Mouse (Mus musculus): ENCODE data around the gene Rpl21. TPM values are rescaled to one million over a fixed set of nuclear protein-coding genes. Genes with fewer than 3 reads are reported as not detected.
A peak's percentile ranks its signal among the peaks of the same experiment; 100 is the strongest.
"Not testable (repeated sequence)": the region's sequence is repeated elsewhere in the genome, so short reads cannot be mapped to it uniquely, and the experiment has no call there.

Gene Rpl21
- polyA plus RNA-seq, 1 experiment from 2014 or later: 585 TPM

GRCm38 (mm10) chr5:146858772-146859171, 26.1 kb downstream of the Rpl21 start:
- Histone ChIP-seq H3K4me3 (replicated peaks) (no peak overlapping the region), H3K9ac (no peak overlapping the region), H3K27ac (no peak overlapping the region), H3K27me3 (replicated peaks) (no peaks in the 10 kb centered on the region), H3K9me3 (no peaks in the 10 kb centered on the region), H3K4me2 (replicated peaks) (no peak overlapping the region), H3K4me1 (replicated peaks) (no peaks in the 10 kb centered on the region), H3K36me3 (no peaks in the 10 kb centered on the region)
- no peak for ATAC-seq
- 91% methylated on average over 9 of the region's 9 CpGs for WGBS

DNA sequence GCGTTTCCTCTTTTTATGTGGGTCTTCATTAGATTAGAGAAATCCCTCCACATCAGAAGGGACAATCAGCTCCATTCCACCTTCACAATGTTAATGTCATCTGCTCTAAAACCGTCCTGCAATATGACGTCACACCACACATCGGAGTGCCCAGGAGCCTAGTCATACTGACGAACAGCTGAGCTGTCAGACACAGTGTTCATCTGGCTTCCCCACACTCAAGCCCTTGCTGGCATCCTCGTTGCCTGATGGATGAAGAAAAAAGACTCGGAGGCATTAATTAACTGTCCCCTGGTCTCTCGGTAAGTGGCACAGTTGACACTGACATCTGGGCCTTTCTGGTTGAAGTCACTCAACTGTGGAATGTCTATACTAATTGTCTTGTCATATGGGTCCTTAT, 26.6 kb downstream of the Rpl21 start:
- Histone ChIP-seq H3K9me3 (no peaks in the 10 kb centered on the region), H3K9ac (no peak overlapping the region), H3K27ac (no peak overlapping the region), H3K4me1 (replicated peaks) (no peaks in the 10 kb centered on the region), H3K4me3 (replicated peaks) (no peak overlapping the region), H3K36me3 (no peaks in the 10 kb centered on the region), H3K4me2 (replicated peaks) (no peak overlapping the region), H3K27me3 (replicated peaks) (no peaks in the 10 kb centered on the region)
- ATAC-seq: no peak
- 86% methylated on average over 8 of the region's 8 CpGs for WGBS

GRCm38 (mm10) chr5:146860222-146860998, 27.7 kb downstream of the Rpl21 start:
- Histone ChIP-seq H3K27ac (no peak overlapping the region), H3K4me3 (replicated peaks) (no peak overlapping the region), H3K9ac (no peak overlapping the region), H3K36me3 (no peaks in the 10 kb centered on the region), H3K4me2 (replicated peaks) (no peak overlapping the region), H3K9me3 (no peaks in the 10 kb centered on the region), H3K27me3 (replicated peaks) (no peaks in the 10 kb centered on the region), H3K4me1 (replicated peaks) (no peaks in the 10 kb centered on the region)
- WGBS: 69% methylated on average over 18 of the region's 18 CpGs
- ATAC-seq: no peak

DNA sequence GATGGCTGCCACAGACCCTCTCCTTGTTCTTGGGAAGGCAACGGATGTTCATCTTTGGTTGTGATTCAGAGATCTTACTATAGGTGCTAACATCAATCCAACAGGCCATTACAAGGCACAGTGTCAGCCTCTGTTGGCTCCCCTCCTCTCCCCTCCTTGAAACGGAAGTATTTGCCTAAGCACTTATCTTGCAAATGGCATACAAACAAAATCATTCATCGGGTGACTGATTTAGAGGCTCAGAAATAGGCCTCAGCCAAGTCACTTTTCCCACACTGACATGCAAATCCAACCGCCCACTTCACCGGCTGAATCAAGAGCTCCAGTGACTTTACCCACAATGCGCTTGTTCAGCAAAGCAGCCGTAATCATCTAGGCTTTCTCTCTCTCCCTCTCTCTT, 28.9 kb downstream of the Rpl21 start:
- no peak overlapping the region for H3K4me2 ChIP-seq (replicated peaks)
- H3K4me3 ChIP-seq (replicated peaks): no peak overlapping the region
- H3K36me3 ChIP-seq: no peaks in the 10 kb centered on the region
- no peak overlapping the region for H3K27ac ChIP-seq
- no peak for ATAC-seq
- H3K27me3 ChIP-seq (replicated peaks): no peaks in the 10 kb centered on the region
- no peak overlapping the region for H3K9ac ChIP-seq
- no peaks in the 10 kb centered on the region for H3K9me3 ChIP-seq
- no peaks in the 10 kb centered on the region for H3K4me1 ChIP-seq (replicated peaks)
- 37% methylated on average over 7 of the region's 7 CpGs for WGBS

- WGBS: 40% methylated on average over 4 of the region's 4 CpGs
- no peaks in the 10 kb centered on the region for H3K36me3 ChIP-seq
- H3K9ac ChIP-seq: no peak overlapping the region
- ATAC-seq: no peak
- H3K9me3 ChIP-seq: no peaks in the 10 kb centered on the region
- H3K27me3 ChIP-seq (replicated peaks): no peaks in the 10 kb centered on the region
- H3K4me1 ChIP-seq (replicated peaks): peaks cover 10% of the 10 kb centered on the region; the same call in 1 of the 2 replicates
- H3K27ac ChIP-seq: no peak overlapping the region
- no peak overlapping the region for H3K4me2 ChIP-seq (replicated peaks)
- no peak overlapping the region for H3K4me3 ChIP-seq (replicated peaks)
These were observed 32.8 kb downstream of the Rpl21 start for GRCm38 (mm10) chr5:146865511-146865910.

DNA sequence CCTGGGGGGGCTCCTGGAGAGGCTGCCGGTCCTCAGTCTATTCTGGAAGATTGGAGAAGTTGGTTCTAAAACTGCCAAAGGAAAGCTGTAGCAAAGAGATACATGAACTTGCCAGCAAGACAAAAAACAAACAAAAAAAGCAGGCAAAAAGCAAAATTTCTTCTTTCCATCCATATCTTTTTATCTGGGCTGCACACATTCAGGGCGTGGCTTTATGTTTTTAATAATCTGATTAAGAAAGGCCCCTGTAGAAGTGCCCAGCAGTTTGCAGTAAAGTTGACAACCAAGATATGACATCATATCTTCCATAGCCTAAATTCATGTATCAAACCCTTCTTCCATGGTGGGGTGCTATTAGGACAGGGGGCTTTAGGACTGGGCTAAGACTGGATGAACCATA, 33.6 kb downstream of the Rpl21 start:
- peaks cover 10% of the 10 kb centered on the region; the same call in 1 of the 2 replicates for H3K4me1 ChIP-seq (replicated peaks)
- no peaks in the 10 kb centered on the region for H3K27me3 ChIP-seq (replicated peaks)
- no peak overlapping the region for H3K4me2 ChIP-seq (replicated peaks)
- 83% methylated on average over 2 of the region's 2 CpGs for WGBS
- H3K4me3 ChIP-seq (replicated peaks): no peak overlapping the region
- no peak for ATAC-seq
- H3K36me3 ChIP-seq: no peaks in the 10 kb centered on the region
- no peak overlapping the region for H3K9ac ChIP-seq
- H3K27ac ChIP-seq: no peak overlapping the region
- H3K9me3 ChIP-seq: no peaks in the 10 kb centered on the region

DNA sequence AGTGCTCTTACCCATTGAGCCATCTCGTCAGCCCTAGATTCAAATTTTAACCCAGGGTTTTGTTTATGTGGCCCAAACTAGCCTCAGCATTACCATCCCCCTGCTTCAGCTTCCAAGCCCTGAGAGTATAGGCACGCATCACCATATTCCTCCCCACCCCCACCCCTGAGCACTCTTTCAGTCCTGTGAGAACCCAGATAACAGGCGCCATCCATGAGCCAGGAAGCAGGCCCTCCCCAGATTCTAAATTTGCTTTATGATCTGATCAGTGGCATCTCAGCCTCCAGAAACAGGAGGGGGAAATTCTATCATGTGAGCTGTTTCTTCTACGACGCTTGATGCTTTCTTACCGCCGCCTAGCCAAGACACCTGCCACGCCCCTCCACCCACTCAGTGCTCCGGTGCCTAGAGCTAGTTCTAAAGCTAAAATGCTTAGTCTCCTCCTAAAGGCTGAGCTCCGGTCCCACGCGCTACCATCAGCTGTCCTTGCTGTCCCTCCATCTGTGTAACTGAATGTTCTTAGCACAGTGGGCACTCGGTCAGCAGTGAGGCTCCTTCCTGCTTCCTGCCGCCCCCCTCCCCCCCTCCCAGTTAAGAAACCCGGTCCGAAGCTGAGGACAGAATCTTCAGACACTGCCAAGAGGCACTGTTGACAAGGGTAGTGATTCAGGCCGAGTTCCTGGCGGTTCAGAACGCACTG, 34.7 kb downstream of the Rpl21 start:
- H3K27ac ChIP-seq: no peak overlapping the region
- no peak overlapping the region for H3K9ac ChIP-seq

DNA sequence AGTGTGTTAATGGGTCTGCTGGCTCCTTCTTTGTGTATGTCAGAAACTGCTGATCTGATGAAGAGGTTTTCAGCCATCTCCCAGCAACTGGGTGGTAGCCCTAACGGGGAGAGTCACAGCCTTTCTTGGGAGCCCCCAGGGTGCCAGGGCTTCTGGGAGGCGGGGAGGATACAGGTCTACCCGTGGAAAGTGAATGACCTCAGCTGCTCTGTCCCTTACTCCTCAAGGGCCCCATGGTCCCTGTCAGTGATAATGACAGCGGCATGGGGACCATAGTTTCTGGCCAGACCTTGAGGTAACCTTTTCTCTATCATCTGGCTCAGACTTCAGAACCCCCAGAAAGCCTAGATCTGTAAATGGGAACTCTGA, 35.2 kb downstream of the Rpl21 start:
- Histone ChIP-seq H3K4me3 (replicated peaks) (no peak overlapping the region), H3K9me3 (no peaks in the 10 kb centered on the region)

More for the DNA sequence above, 34.7 kb downstream of the Rpl21 start:
- H3K4me1 ChIP-seq (replicated peaks): peaks cover 10% of the 10 kb centered on the region; the same call in 1 of the 2 replicates
- H3K4me2 ChIP-seq (replicated peaks): peak overlapping the region; percentile 51
- H3K4me3 ChIP-seq (replicated peaks): no peak overlapping the region; the same call in 1 of the 2 replicates
- no peaks in the 10 kb centered on the region for H3K36me3 ChIP-seq
- no peaks in the 10 kb centered on the region for H3K27me3 ChIP-seq (replicated peaks)
- peak; percentile 65 for ATAC-seq
- H3K9me3 ChIP-seq: no peaks in the 10 kb centered on the region
- WGBS: 5% methylated on average over 19 of the region's 19 CpGs

GRCm38 (mm10) chr5:146872981-146873631, 40.4 kb downstream of the Rpl21 start:
- H3K9me3 ChIP-seq: 0 out of 2 replicates have a peak, but pooled peaks cover 5% of the 10 kb centered on the region
- H3K27me3 ChIP-seq (replicated peaks): no peaks in the 10 kb centered on the region
- WGBS: 77% methylated on average over 5 of the region's 5 CpGs
- H3K27ac ChIP-seq: no peak overlapping the region
- no peak overlapping the region for H3K4me3 ChIP-seq (replicated peaks)
- H3K4me1 ChIP-seq (replicated peaks): no peaks in the 10 kb centered on the region
- no peak overlapping the region for H3K9ac ChIP-seq
- H3K4me2 ChIP-seq (replicated peaks): no peak overlapping the region
- peak; percentile 66 for ATAC-seq
- no peaks in the 10 kb centered on the region for H3K36me3 ChIP-seq

More for the DNA sequence above, 35.2 kb downstream of the Rpl21 start:
- Histone ChIP-seq H3K9ac (no peak overlapping the region), H3K27ac (no peak overlapping the region), H3K4me2 (replicated peaks) (peak overlapping the region; percentile 51), H3K4me1 (replicated peaks) (peaks cover 10% of the 10 kb centered on the region; the same call in 1 of the 2 replicates), H3K36me3 (no peaks in the 10 kb centered on the region), H3K27me3 (replicated peaks) (no peaks in the 10 kb centered on the region)
- 23% methylated on average over 4 of the region's 4 CpGs for WGBS
- no peak; the same call in none of the 2 replicates for ATAC-seq

DNA sequence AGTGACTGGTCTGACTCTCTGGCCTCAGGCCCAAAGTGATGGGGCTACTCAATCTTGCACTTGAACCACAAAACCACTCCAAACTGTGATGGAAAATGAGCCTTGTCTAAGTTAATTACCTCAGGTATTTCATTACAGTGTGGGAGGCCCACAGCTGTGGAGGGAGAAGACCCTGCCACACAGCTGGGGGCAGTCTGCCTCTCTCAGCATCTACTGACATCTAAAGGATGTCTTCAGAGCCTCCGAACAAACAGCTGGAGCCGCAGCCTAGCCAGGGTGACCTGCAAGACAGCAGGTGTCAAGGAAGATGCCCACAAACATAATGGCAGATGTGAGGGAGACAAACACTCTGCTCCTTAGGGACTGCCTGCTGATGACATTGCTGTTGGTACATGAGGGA, 43.3 kb downstream of the Rpl21 start:
- Histone ChIP-seq H3K4me3 (replicated peaks) (no peak overlapping the region), H3K4me1 (replicated peaks) (no peaks in the 10 kb centered on the region), H3K36me3 (no peaks in the 10 kb centered on the region), H3K9me3 (0 out of 2 replicates have a peak, but pooled peaks cover 5% of the 10 kb centered on the region), H3K9ac (no peak overlapping the region), H3K4me2 (replicated peaks) (no peak overlapping the region), H3K27ac (no peak overlapping the region), H3K27me3 (replicated peaks) (no peaks in the 10 kb centered on the region)
- no peak for ATAC-seq
- 73% methylated on average over 2 of the region's 2 CpGs for WGBS

DNA sequence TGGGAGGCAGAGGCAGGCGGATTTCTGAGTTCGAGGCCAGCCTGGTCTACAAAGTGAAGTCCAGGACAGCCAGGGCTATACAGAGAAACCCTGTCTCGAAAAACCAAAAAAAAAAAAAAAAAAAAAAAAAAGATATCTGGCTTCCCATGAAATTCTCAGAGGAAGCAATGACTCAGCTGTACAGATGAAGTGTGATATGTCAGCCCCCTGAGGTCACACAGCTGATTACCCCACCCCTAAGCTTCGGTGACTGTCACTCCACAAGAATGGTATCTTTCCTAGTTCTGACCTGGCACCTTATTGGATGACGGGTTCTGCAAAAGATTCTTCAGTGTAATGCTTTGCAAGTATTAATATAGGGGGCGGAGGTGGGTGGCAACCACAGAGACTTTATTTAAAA, 45.2 kb downstream of the Rpl21 start:
- ATAC-seq; H3K4me2 ChIP-seq (replicated peaks); H3K4me3 ChIP-seq (replicated peaks); H3K9me3 ChIP-seq; H3K36me3 ChIP-seq; H3K27me3 ChIP-seq (replicated peaks); H3K27ac ChIP-seq; H3K9ac ChIP-seq; H3K4me1 ChIP-seq (replicated peaks): not testable (repeated sequence)
- WGBS: 77% methylated on average over 5 of the region's 6 CpGs

DNA sequence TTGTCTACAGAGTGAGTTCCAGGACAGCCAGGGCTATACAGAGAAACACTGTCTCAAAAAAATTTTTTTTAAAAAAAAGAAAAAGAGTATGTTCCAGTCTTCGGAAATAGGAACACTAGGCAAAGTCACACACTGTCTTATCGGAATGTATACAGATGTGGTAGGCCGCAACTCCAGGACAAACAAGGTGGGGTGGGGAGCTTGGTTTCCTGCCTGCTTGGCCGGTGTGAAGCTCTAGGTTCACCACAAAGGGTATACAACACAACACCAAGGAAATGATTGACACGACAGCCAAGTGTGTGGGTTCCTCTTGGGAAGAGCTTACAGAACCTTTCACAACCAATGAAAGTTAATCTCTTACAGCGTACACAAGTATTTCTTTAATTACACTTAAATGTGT, 49.6 kb downstream of the Rpl21 start:
- no peak overlapping the region for H3K4me3 ChIP-seq (replicated peaks)
- H3K27me3 ChIP-seq (replicated peaks): no peaks in the 10 kb centered on the region
- no peak for ATAC-seq
- H3K4me2 ChIP-seq (replicated peaks): no peak overlapping the region
- H3K9me3 ChIP-seq: no peaks in the 10 kb centered on the region
- no peaks in the 10 kb centered on the region for H3K4me1 ChIP-seq (replicated peaks)
- no peak overlapping the region for H3K27ac ChIP-seq
- no peak overlapping the region for H3K9ac ChIP-seq
- H3K36me3 ChIP-seq: no peaks in the 10 kb centered on the region
- 80% methylated on average over 6 of the region's 6 CpGs for WGBS
